Mouse (Mus musculus) midbrain, embryonic 12.5 days (tissue): ENCODE measurements around the gene Helb. TPM values are rescaled to one million over a fixed set of nuclear protein-coding genes. Genes with fewer than 3 reads are reported as not detected.
A peak's percentile ranks its signal among the peaks of the same experiment; 100 is the strongest.
"Not testable (repeated sequence)": the region's sequence is repeated elsewhere in the genome, so short reads cannot be mapped to it uniquely, and the experiment has no call there.

ENCODE experiments used
- ATAC-seq: fragments of 200-750 bp; cut with Nextera tagmentation; 2 replicates; pipeline ENCODE4 v1.8.0; 2017; ENCODE audit warnings: low read depth, moderate TSS enrichment, moderate library complexity; ENCODE audit not compliant: low FRiP score
- H3K27ac ChIP-seq: fragments of 300-500 bp; sonication (generic); replicated peaks from 2 replicates; pipeline ENCODE4 v1.5.1; 2016; ENCODE audit warnings: mild to moderate bottlenecking
- H3K27me3 ChIP-seq: fragments of 300-500 bp; sonication (generic); 2 replicates; pipeline ENCODE4 v1.6.1; 2016; ENCODE audit warnings: mild to moderate bottlenecking
- H3K36me3 ChIP-seq: fragments of 300-500 bp; sonication (generic); 2 replicates; pipeline ENCODE4 v1.6.1; 2016
- H3K4me1 ChIP-seq: fragments of 300-500 bp; sonication (generic); 2 replicates; pipeline ENCODE4 v1.6.1; 2016
- H3K4me2 ChIP-seq: fragments of 300-500 bp; sonication (generic); replicated peaks from 2 replicates; pipeline ENCODE4 v1.6.1; 2016; ENCODE audit warnings: mild to moderate bottlenecking, moderate library complexity
- H3K4me3 ChIP-seq: fragments of 300-500 bp; sonication (generic); 2 replicates; pipeline ENCODE4 v1.5.1; 2016; ENCODE audit warnings: mild to moderate bottlenecking
- H3K9ac ChIP-seq: fragments of 300-500 bp; sonication (generic); replicated peaks from 2 replicates; pipeline ENCODE4 v1.6.1; 2016; ENCODE audit warnings: mild to moderate bottlenecking, moderate library complexity
- H3K9me3 ChIP-seq: fragments of 300-500 bp; sonication (generic); 2 replicates; pipeline ENCODE4 v1.6.1; 2016; ENCODE audit warnings: mild to moderate bottlenecking
- WGBS: fragments of 180-500 bp; shearing (Covaris S2); methylation state at CpG from one replicate; pipeline ENCODE4 v1.1.7; 2016; 5-methylcytosine and 5-hydroxymethylcytosine counted together
- polyA plus RNA-seq: library from polyadenylated mRNA; unstranded; fragments of >200 nt; fragmentation: Nextera tagmentation; extraction: Ambion mirVana; gene quantifications from 2 replicates; pipeline ENCODE4 v1.2.1, GENCODE M21; 2016

The Helb gene
- polyA plus RNA-seq, 1 experiment from 2014 or later = 5.3 TPM

DNA sequence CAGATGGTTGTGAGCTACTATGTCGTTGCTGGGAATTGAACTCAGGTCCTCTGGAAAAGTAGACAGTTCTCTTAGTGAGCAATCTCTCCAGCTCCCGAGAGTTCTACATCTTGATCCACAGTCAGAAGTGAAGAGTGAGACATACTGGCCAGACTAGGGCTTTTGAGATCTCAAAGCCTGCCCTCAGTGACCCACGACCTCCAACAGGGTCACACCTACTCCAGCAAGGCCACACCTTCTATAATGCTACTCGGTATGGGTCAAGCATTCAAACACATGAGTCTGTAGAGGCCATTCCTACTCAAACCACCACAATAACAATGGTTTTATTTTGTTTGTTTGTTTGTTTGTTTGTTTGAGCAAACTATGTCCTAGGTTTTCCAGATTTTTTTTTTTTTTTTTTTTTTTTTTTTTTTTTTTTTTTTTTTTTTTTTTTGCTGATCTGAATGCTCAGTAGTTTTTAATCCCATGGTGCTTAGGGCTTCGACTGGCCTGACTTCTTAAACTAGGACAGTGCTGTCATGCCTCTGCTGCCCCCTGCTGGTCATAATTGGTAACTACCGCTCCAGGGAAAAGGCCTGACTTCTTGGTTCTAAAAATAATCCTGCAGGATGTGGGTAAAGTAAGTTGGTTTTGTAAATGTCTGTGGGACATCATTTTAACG lies 12.1 kb upstream of the Helb start:
- no peak; the same call in 1 of the 2 replicates for ATAC-seq
- Histone ChIP-seq H3K27ac (no peak overlapping the region), H3K9me3 (0 out of 2 replicates have a peak, but pooled peaks cover 2% of the 10 kb centered on the region), H3K9ac (no peak overlapping the region), H3K36me3 (no peaks in the 10 kb centered on the region), H3K4me1 (no peaks in the 10 kb centered on the region), H3K4me2 (no peak overlapping the region), H3K4me3 (no peak overlapping the region), H3K27me3 (peaks cover 6% of the 10 kb centered on the region; the same call in 1 of the 2 replicates)
- 54% methylated on average over 7 of the region's 7 CpGs for WGBS

DNA sequence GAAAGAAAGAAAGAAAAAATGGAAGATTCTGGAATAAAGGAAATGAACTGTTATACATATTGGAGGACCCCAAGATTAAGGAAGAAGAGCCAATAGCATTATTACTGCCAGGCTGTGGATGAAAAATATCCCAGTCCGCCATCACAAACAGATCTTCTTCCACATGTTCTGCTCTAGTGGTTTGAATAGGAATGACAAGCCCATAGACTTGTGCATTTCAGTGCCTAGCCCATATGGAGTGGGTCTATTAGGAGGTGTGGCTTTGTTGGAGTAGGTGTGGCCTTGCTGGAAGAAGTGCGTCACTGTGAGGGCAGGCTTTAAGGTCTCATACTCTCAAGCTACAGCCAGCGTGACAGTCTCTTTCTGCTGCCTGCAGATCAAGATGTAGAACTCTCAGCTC lies 10.9 kb upstream of the Helb start:
- Histone ChIP-seq H3K27me3 (peaks cover 6% of the 10 kb centered on the region; the same call in 1 of the 2 replicates), H3K27ac (no peak overlapping the region), H3K4me2 (no peak overlapping the region), H3K9me3 (0 out of 2 replicates have a peak, but pooled peaks cover 3% of the 10 kb centered on the region), H3K9ac (no peak overlapping the region), H3K36me3 (no peaks in the 10 kb centered on the region), H3K4me1 (no peaks in the 10 kb centered on the region), H3K4me3 (no peak overlapping the region)
- 89% methylated on average over 3 of the region's 3 CpGs for WGBS
- no peak for ATAC-seq

DNA sequence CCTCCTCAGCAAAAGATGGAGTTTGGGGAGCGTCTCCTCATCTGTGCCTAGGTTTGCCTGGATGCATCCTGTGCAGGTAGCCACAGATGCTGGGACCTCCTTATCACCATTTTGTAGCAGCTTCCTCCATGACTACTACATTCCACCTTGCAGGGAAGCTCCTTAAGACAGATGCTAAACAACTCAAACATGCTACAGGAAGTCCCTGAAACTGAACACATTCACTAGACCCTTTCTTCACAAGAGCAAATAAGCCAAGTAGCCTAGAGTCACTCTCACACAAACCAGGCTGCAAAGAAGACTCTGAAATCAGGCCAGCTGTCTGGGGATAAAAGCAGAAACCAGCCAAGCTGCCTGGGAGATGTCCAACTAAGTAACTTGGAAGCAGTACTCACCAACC lies 2.5 kb upstream of the Helb start:
- Histone ChIP-seq H3K27ac (no peak overlapping the region), H3K4me2 (no peak overlapping the region), H3K4me1 (peaks cover 9% of the 10 kb centered on the region), H3K36me3 (no peaks in the 10 kb centered on the region), H3K4me3 (no peak overlapping the region), H3K27me3 (0 out of 2 replicates have a peak, but pooled peaks cover 6% of the 10 kb centered on the region), H3K9ac (no peak overlapping the region), H3K9me3 (0 out of 2 replicates have a peak, but pooled peaks cover 3% of the 10 kb centered on the region)
- ATAC-seq = no peak
- WGBS = 96% methylated on average over 1 of the region's 1 CpGs

DNA sequence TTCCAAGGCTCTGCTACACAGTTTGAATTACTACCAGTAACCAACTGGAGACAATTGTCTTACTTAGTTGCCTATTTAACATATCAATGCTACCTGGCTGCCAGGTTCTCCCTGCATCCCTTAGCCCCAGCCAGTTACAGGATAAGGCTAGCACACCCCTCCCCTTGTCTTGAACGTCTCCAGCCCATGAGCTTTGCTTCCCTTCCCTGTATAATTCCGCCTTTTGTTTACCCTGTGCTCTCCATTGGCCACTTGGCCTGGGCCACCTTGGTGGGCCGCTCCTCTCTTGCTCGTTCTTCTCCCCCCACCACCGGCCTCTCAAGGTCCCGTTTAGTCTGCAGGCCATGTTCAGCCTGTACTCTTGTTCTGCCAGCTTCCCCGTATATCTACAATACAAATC lies 1.7 kb upstream of the Helb start:
- H3K27me3 ChIP-seq = 0 out of 2 replicates have a peak, but pooled peaks cover 6% of the 10 kb centered on the region
- 40% methylated on average over 7 of the region's 7 CpGs for WGBS
- H3K36me3 ChIP-seq = no peaks in the 10 kb centered on the region
- no peak overlapping the region for H3K4me2 ChIP-seq
- no peak overlapping the region for H3K27ac ChIP-seq
- no peak for ATAC-seq
- H3K4me1 ChIP-seq = peaks cover 9% of the 10 kb centered on the region
- no peaks in the 10 kb centered on the region for H3K9me3 ChIP-seq
- H3K9ac ChIP-seq = no peak overlapping the region
- H3K4me3 ChIP-seq = no peak overlapping the region

DNA sequence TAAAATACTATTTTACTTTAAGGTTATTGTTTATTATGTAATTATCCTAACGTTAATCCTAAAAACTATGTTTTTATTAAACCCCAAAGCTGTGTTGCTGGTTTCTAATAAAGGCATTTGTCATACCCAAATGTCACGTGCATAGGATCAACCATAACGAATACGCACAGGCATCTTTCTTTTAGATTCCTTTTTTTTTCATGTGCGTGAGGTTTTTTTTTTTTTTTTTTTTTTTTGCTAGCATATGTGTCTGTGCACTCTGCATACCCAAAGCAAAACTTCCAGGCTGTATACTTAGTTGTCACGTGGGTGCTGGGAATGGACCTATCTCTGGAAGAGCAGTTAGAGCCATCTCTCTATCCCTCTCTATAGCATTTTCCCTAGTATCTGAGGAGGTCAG lies 1.2 kb upstream of the Helb start:
- no peak for ATAC-seq
- H3K9me3 ChIP-seq = no peaks in the 10 kb centered on the region
- no peak overlapping the region for H3K4me3 ChIP-seq
- WGBS = 79% methylated on average over 6 of the region's 6 CpGs
- H3K36me3 ChIP-seq = no peaks in the 10 kb centered on the region
- H3K27ac ChIP-seq = no peak overlapping the region
- H3K27me3 ChIP-seq = 0 out of 2 replicates have a peak, but pooled peaks cover 6% of the 10 kb centered on the region
- no peak overlapping the region for H3K9ac ChIP-seq
- no peak overlapping the region for H3K4me2 ChIP-seq
- peaks cover 9% of the 10 kb centered on the region for H3K4me1 ChIP-seq

DNA sequence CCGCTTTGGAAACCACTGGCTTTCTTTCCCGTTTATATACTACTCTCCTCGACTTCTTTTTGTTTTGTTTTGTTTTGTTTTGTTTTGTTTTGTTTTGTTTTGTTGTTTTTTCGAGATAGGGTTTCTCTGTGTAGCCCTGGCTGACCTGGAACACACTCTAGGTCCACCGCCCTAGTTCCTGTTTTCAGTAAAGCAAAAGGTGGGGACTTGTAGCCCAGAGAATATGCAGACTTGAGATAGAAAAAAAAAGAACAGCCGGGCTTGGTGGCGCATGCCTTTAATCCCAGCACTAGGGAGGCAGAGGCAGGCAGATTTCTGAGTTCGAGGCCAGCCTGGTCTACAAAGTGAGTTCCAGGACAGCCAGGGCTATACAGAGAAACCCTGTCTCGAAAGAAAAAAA lies 695 bp upstream of the Helb start:
- Histone ChIP-seq H3K4me2 (peak overlapping the region; percentile 84), H3K4me3 (peak overlapping the region; percentile 76)
- not testable (repeated sequence) for H3K36me3 ChIP-seq, H3K27me3 ChIP-seq, ATAC-seq, H3K4me1 ChIP-seq, H3K27ac ChIP-seq, H3K9ac ChIP-seq, H3K9me3 ChIP-seq
- WGBS = 76% methylated on average over 9 of the region's 9 CpGs

DNA sequence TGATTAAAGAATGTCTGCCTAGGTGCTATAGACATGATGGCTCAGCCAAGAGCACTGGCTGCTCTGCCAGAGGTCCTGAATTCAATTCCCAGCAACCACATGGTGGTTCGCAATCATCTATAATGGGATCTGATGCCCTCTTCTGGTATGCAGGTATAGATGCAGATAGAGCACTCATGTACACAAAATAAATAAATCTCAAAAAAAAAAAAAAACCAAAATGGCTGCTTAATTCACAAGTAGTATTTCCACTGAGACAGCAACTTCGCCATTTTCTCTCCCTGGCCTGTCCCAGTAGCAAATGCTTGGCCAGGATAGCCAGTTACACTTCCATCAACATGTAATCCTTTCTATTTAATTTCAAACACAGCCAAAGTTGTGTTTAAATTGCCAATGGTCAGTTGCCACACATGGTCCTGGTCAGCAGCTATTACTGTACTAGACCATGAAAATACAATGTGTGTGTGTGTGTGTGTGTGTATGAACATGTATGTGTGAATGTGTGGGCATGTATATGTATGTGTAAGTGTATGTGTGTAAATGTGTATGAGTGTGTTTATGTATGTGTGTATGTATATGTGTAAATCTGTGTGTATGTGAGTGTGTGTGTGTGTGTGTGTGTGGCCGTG lies 982 bp downstream of the Helb start:
- Histone ChIP-seq H3K27me3 (0 out of 2 replicates have a peak, but pooled peaks cover 6% of the 10 kb centered on the region), H3K9me3 (no peaks in the 10 kb centered on the region), H3K36me3 (0 out of 2 replicates have a peak, but pooled peaks cover 1% of the 10 kb centered on the region), H3K9ac (no peak overlapping the region), H3K4me1 (peaks cover 9% of the 10 kb centered on the region), H3K4me3 (peak overlapping the region; percentile 76), H3K4me2 (peak overlapping the region; percentile 84), H3K27ac (no peak overlapping the region)
- 73% methylated on average over 3 of the region's 3 CpGs for WGBS
- no peak for ATAC-seq

DNA sequence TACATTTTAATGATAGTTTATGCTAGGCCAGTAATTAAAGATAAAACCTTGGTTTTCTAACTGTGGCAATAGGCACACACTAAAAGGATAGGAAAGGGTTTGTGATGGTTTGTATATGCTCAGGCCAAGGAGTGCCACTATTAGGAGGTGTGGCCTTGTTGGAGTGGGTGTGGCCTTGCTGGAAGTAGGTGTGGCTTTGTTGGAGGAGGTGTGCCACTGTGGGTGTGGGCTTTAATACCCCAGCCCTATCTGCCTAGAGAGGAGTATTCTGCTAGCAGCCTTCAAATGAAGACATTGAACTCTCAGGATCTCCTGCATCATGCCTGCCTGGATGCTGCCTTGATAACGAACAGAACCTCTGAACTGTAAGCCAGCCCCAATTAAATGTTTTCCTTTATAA lies 12.0 kb downstream of the Helb start:
- H3K9ac ChIP-seq = no peak overlapping the region
- no peaks in the 10 kb centered on the region for H3K4me1 ChIP-seq
- no peak overlapping the region for H3K4me2 ChIP-seq
- no peaks in the 10 kb centered on the region for H3K9me3 ChIP-seq
- no peak overlapping the region for H3K4me3 ChIP-seq
- ATAC-seq = no peak
- WGBS = 96% methylated on average over 1 of the region's 1 CpGs
- H3K36me3 ChIP-seq = peaks cover 20% of the 10 kb centered on the region; the same call in 1 of the 2 replicates
- no peaks in the 10 kb centered on the region for H3K27me3 ChIP-seq
- no peak overlapping the region for H3K27ac ChIP-seq

DNA sequence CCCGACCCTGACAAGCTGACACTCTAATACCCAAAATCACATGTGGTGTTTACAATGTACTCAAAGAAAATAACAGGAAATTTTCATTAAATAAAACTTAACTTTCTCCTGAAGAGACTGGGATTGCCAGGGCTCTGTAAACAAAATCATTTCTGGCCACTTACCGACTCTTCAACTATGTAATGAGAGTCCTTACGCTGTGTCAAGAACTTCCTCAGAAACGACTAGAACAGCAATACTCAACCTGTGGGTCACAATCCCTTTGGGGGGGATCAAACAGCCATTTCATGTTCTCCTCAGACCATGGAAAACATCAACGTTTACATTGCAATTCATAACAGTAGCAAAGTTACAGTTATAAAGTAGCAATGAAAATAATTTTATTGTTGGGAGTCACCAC lies 15.2 kb downstream of the Helb start:
- H3K4me3 ChIP-seq = no peak overlapping the region
- no peak overlapping the region for H3K27ac ChIP-seq
- no peaks in the 10 kb centered on the region for H3K4me1 ChIP-seq
- no peaks in the 10 kb centered on the region for H3K9me3 ChIP-seq
- no peak overlapping the region for H3K9ac ChIP-seq
- 90% methylated on average over 5 of the region's 5 CpGs for WGBS
- peaks cover 23% of the 10 kb centered on the region for H3K36me3 ChIP-seq
- no peak overlapping the region for H3K4me2 ChIP-seq
- ATAC-seq = no peak
- H3K27me3 ChIP-seq = no peaks in the 10 kb centered on the region

DNA sequence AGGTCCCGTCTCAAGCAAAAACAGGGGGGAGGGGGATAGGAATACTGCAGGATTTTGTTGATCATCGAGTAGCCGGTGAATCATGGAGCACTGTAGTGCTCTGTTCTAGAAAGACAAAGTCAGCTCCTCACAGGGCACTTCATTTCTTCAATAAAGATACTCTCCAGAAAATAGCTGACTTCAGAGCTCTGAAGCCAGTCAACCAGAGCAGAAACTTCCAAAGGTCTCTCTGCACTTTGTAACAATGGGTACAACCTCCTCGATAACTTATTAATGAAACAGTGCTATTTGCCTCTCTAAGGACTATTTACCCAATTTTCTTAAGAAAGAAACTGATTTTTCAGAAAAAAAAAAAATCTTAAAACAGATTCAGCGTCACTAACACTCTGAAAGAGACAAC lies 17.1 kb downstream of the Helb start:
- no peak overlapping the region for H3K27ac ChIP-seq
- no peaks in the 10 kb centered on the region for H3K9me3 ChIP-seq
- H3K4me2 ChIP-seq = no peak overlapping the region
- 93% methylated on average over 5 of the region's 5 CpGs for WGBS
- peaks cover 20% of the 10 kb centered on the region for H3K36me3 ChIP-seq
- H3K4me3 ChIP-seq = no peak overlapping the region
- H3K27me3 ChIP-seq = no peaks in the 10 kb centered on the region
- no peak overlapping the region for H3K9ac ChIP-seq
- ATAC-seq = no peak
- no peaks in the 10 kb centered on the region for H3K4me1 ChIP-seq

DNA sequence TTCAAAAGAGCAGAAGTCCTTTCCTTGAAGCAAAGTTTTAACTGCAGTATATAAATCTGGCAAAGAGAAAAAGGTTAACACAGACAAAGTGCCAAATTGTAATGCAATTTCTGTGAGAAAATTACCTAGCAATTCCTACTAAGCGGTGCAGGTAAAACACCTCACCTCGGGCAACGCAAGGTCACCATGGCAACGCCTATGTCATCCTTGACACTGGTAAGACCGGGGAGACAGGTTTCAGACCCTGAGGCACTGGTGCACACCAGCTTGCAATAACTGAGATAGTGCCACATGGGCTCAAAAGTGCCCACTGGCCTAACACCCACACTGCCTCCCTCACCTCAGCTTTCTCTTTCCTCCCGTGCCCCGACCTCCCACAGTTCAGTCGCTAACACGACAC lies 17.7 kb downstream of the Helb start:
- Histone ChIP-seq H3K9ac (no peak overlapping the region), H3K36me3 (peaks cover 16% of the 10 kb centered on the region), H3K4me3 (no peak overlapping the region), H3K27ac (no peak overlapping the region), H3K4me2 (no peak overlapping the region), H3K4me1 (no peaks in the 10 kb centered on the region), H3K9me3 (no peaks in the 10 kb centered on the region), H3K27me3 (no peaks in the 10 kb centered on the region)
- 93% methylated on average over 9 of the region's 9 CpGs for WGBS
- ATAC-seq = no peak

DNA sequence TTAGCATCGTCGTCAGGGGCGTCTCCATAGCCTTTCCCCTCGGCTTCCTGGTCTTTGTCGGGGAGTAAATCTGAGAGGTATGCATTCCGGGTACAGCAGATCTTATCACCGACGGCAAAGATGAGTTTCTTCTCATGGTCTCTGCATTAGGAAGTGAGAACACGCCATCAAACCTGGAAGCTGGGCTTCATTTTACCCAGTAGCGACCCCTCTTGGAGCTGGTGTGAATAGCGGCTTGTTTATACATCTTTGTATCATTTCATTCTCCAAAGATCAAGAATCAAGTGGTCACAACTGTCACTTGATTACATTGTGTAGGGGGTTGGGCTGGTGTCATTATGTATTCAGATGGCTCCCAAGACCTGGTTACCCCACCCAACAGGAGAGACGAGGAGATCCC lies 20.2 kb downstream of the Helb start:
- Histone ChIP-seq H3K4me2 (no peak overlapping the region), H3K9me3 (no peaks in the 10 kb centered on the region), H3K27ac (no peak overlapping the region), H3K4me1 (no peaks in the 10 kb centered on the region), H3K4me3 (no peak overlapping the region), H3K36me3 (peaks cover 24% of the 10 kb centered on the region), H3K9ac (no peak overlapping the region), H3K27me3 (no peaks in the 10 kb centered on the region)
- no peak for ATAC-seq
- 88% methylated on average over 12 of the region's 12 CpGs for WGBS
